Mouse (Mus musculus) cerebellum, postnatal 4 days (tissue): Measurements from ENCODE around the gene Ly86.

Experiments
- DNase-seq, 2 experiments: peaks; one replicate each; pipeline ENCODE4 v3.0.0; 2022; ENCODE audit warnings: low spot score in 2 of 2, mixed read lengths in 1 of 2

The Ly86 gene

GRCm38 (mm10) chr13:37431707-37432106 lies 86.7 kb downstream of the Ly86 start:
- no peak for DNase-seq

DNA sequence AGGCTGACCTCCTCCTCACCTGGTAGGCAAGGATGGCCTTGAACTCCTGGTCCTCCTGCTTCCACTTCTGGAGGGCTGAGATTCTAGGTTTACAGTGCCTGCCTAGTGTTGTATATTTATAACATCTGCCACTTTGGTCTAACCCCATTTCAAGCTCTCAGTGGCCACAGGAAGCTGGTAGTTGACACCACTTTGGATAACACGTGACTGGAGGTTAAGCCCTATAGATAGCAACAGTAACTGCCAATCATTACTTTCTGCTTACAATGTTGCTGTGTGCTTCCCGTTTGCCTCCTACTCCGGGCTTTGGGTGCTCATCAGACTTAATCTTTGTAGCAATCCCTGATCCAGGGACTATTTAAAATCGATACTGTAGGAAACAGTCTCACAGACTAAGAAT lies 87.6 kb downstream of the Ly86 start:
- DNase-seq: no peak

DNA sequence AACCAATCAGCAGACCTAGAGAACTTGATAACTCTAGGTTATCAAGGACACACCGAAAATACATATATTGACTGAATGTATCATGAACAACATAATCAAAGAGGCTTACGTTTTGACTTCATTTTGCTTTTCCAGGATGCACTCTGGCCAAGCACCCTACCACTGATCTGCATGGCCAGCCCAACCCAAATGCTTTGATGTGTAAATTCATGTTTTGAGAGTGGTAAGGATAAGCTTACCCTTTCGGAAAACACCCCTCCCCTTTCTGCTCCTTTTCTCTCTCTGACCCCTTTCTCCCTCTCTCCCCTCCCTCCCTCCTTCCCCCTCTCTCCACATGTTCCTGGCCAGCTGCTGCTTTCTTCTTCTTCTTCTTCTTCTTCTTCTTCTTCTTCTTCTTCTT lies 88.1 kb downstream of the Ly86 start:
- DNase-seq: no peak

- no peak for DNase-seq
Measured at GRCm38 (mm10) chr13:37433730-37434129, 88.7 kb downstream of the Ly86 start.

- peak in 1 of 2 experiments; percentile 65 for DNase-seq
Measured at GRCm38 (mm10) chr13:37434137-37434772, 89.2 kb downstream of the Ly86 start.

DNA sequence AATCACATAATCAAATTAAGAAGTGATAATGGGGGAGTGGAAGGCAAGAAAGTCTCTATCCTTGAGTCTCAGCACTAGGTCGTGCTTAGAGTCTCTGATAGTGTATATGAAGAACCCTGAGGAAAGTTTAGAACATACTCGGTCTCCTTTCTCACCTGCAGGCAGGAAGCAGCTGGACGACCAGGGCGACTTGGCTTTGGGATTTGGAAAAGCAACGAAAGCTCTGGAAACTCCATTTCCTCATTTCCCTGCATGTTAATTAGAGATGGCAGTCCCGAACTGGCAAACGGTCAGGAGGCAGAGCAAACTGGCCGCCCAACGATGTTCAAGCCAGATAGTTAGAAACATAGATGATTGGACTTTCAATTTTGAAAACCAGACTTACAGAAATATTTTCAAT lies 89.8 kb downstream of the Ly86 start:
- DNase-seq: no peak

GRCm38 (mm10) chr13:37436267-37437013 lies 91.4 kb downstream of the Ly86 start:
- no peak for DNase-seq

GRCm38 (mm10) chr13:37438788-37439187 lies 93.8 kb downstream of the Ly86 start:
- DNase-seq: no peak

DNA sequence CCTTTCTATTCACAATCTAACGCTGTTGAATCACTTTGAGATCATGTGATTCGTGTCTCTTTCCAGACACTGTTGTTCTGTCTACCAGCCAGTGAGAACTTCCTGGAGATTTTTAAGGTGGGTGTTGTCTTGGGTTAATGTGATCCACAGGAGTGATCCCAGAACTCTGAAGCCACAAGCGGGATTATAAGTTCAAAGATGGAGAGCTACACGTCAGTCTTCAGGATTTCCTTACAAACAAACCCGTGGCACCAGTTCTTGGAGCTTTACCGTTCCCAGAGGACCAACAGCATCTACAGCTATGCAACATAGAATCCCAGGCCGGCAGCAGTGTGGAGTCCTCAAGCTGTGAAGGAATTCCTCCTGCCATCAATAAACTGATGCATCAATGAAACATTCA lies 94.5 kb downstream of the Ly86 start:
- no peak for DNase-seq

- no peak for DNase-seq
Measured at GRCm38 (mm10) chr13:37439941-37440340, 94.9 kb downstream of the Ly86 start.

- no peak for DNase-seq
Measured at GRCm38 (mm10) chr13:37440593-37441307, 95.7 kb downstream of the Ly86 start.

DNA sequence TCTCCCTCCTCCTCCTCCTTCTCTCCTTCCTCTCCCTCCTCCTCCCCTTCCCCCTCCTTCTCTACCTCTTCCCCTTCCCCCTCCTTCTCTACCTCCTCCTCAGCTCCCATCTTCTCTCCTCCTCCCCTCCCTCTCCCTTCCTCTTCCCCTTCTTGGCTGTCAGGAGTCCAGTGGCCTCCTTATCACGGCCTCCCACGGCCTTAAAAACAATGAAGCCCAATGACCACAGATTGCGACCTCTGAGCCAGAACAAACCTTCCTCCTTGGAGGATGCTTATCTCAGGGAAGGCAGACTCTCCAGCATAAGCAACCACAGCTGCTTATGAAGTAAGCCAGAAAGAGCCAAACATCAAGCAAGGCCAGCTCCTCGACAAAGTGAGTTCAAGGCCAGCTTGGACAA lies 97.0 kb downstream of the Ly86 start:
- DNase-seq: no peak

GRCm38 (mm10) chr13:37442531-37442930 lies 97.5 kb downstream of the Ly86 start:
- no peak for DNase-seq

DNA sequence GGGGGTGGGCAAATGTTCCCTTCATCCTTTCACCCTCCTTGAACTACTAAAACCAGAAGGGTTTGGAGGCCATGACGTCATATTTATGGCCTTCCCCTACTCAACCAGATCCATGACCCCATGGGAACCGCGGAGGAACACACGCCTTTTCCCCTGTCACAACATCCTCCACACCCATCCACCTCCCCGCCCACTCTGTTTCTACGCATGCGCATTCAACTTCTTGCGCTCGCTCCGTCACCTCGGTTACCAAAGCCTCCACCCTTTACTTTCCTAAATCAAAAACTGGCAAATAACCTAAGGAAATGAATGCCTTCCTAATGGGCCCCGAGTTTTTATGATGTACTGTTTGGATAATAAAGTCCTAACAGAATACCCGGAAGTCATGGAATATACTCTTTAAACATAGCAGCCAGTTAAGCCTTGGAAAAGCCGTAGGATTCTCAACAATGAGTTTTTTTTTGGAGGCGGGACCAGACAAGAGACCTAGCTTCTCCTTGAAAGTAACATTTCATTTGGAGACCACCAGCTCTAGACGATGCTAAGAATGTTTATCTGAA lies 101.8 kb downstream of the Ly86 start:
- no peak for DNase-seq

DNA sequence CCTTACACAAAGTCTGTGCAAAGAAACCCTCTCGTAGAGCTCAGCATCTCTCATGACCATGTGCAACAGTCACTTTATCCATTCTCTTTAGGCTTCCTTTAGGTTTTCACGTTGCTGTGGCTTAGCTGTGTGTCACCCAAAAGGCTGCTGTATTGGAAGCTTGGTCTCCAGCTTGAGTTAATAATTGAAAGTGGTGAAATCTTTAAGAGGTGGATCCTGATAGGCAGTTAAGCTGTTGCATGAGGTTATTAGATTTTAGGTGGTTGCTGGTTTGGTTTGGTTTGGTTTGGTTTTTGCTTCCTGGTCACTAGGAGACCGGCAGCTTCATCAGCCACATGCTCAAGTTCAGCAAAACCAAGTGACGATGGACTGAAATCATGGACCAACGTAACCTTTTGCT lies 106.0 kb downstream of the Ly86 start:
- DNase-seq: no peak

DNA sequence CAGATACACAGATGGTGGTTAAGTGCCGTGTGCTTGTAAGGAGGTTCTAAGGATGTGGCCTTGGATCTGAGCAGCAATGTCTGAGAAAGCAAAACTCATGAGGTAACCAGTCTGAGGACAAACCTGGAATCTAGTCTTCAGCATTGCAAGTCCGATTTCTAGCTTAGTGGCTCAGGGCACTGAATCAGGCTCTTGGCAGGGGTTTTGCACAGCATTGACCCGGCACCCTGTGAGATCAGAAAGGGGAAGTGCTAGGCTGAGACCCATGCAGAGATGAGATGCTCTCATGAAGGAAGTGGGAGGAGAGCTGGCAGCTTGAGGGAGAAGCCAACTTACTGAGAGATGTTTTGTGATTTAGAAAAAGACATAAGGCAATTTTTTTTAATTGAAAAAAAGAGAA lies 106.5 kb downstream of the Ly86 start:
- no peak for DNase-seq

- no peak for DNase-seq
Measured at GRCm38 (mm10) chr13:37452022-37452941, 107.3 kb downstream of the Ly86 start.

GRCm38 (mm10) chr13:37453203-37453602 lies 108.2 kb downstream of the Ly86 start:
- DNase-seq: peak; percentile 53 to 79

DNA sequence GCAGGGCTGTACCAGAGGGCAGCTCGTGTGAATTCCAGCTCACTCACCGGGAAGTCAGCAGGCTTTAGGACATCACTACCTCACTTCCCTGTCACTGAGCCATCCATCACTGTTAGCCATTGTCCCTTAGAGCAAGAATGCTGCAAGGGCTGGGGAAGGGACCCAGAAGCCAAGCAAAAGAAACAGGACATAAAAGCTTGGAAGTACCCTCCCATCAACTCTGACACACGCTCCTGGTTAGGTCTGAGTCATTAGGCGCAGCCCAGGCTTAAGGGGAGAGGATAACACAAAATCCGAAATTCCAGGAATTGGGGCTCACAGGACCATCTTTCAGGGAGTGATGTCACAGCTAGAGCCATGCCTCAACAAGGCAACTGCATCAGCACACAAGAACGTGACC lies 109.3 kb downstream of the Ly86 start:
- DNase-seq: no peak

DNA sequence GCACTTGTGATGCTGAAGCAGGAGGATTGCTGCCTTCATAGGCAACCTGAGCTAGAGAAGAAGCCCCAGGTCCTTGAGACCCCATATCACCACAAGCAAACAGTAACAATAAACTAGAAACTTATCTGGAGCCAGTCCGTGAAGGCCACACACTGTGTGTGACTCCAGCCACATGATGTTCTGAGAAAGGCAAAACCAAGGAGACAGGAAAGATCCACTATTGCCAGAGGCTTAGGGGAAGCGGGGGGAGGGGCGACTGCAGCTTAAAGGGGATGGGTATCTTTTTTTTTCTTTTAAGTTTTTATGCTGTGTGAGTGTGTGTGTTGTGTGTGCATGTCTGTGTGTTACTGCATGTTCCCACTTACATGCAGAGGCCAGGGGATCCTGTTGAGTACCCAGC lies 110.6 kb downstream of the Ly86 start:
- no peak for DNase-seq

DNA sequence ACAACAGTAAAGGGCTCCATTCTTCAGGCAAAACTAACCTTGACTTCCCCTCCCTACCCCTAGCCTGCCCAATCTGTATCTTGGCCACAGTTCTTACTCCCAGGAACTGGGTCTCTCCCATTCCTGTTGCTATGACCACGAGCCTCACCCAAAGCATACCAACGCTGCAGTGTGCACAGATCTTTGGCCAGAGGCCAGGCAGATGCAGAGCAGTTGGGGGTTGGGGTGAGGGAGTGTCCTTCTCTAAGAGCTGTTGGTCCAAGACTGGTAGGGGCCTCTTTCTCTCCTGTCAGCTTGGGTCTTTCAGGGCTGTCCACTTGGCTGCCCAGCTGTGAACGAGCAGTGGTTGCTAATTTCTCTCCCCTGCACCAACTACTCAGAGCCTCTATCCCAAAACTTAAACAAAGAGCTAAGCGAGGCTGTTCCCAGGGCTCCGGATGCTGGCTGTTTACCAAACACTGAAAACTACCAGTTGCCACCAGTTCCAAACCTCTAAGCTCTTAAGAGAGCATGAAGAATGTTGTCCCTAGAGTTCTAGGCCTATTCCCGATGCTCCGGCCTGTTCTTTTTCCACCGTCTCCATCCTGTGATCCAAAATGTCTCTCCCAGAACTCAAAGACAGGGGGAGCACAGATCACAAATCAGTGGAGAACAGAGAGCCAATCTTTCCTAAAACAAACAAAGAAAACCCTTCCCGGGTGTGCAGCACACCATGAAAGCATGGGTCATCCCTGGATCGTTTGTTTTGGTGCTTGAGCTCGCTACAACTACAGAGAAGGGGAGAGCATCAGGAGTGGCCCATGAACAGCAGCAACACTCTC lies 112.2 kb downstream of the Ly86 start:
- DNase-seq: peak in 1 of 2 experiments; percentile 59
